Mouse (Mus musculus): ENCODE measurements around the gene Col28a1. TPM values are rescaled to one million over a fixed set of nuclear protein-coding genes. Genes with fewer than 3 reads are reported as not detected.

Col28a1 gene
- under 1 TPM; 0.20 to 0.70 TPM for total RNA-seq (2021)
- long read RNA-seq, experiment 1, result 0 reads
- long read RNA-seq, experiment 2, result 0 reads

GRCm38 (mm10) chr6:8192517-8192916 is at the start of gene Col28a1:
TSS of gene Col28a1 (minus strand) at chr6:8192617.
- Histone ChIP-seq H3K27ac (no peak within 1 kb of the TSS), H3K4me3 (no peak within 1 kb of the TSS)
- no peak for TF ChIP-seq CTCF (IDR thresholded peaks at IDR 0.05)
- no peak for DNase-seq
- intact Hi-C loops (cut with DNase I), result no loop called here

GRCm38 (mm10) chr6:8228596-8228995 is 36.2 kb upstream of the Col28a1 start:
- no peak for DNase-seq
- Histone ChIP-seq H3K4me3 (no peak overlapping the region), H3K27ac (no peak overlapping the region)
- intact Hi-C loops (cut with DNase I), result no loop called here
- no peak for TF ChIP-seq CTCF (IDR thresholded peaks at IDR 0.05)

GRCm38 (mm10) chr6:8227035-8227434 is 34.6 kb upstream of the Col28a1 start:
- intact Hi-C loops (cut with DNase I), result no loop called here
- Histone ChIP-seq H3K4me3 (no peak overlapping the region), H3K27ac (no peak overlapping the region)
- TF ChIP-seq CTCF (IDR thresholded peaks at IDR 0.05), result no peak
- no peak for DNase-seq

GRCm38 (mm10) chr6:8210661-8211060 is 18.2 kb upstream of the Col28a1 start:
- intact Hi-C loops (cut with DNase I), result no loop called here

GRCm38 (mm10) chr6:8209866-8210186 is 17.4 kb upstream of the Col28a1 start:
- intact Hi-C loops (cut with DNase I), result loop anchor here (5.0 to 10.0 kb wide), 2 partner anchors 47 to 365 kb away; partner anchors contain the start of genes C1galt1, Gm45062, Rpa3 and Umad1
- TF ChIP-seq CTCF (IDR thresholded peaks at IDR 0.05), result no peak
- no peak for DNase-seq
- peak overlapping the region; percentile 84 for H3K4me3 ChIP-seq
- H3K27ac ChIP-seq, result peak overlapping the region; percentile 99

More at GRCm38 (mm10) chr6:8210661-8211060, 18.2 kb upstream of the Col28a1 start:
- TF ChIP-seq CTCF (IDR thresholded peaks at IDR 0.05), result no peak
- Histone ChIP-seq H3K4me3 (no peak overlapping the region), H3K27ac (peak overlapping the region; percentile 99; the same call in 1 of the 2 replicates)
- DNase-seq, result no peak

GRCm38 (mm10) chr6:8209047-8209865 is 16.8 kb upstream of the Col28a1 start, which contains the start of gene Mios:
TSS of gene Mios (plus strand) at chr6:8209222.
- peak; percentile 51 for TF ChIP-seq CTCF (IDR thresholded peaks at IDR 0.05)
- intact Hi-C loops (cut with DNase I), result loop anchor here (5.0 to 10.0 kb wide), 2 partner anchors 48 to 364 kb away; partner anchors contain the start of genes C1galt1, Gm45062, Rpa3 and Umad1
- DNase-seq, result peak; percentile 96
- peak within 1 kb of the TSS; percentile 84 for H3K4me3 ChIP-seq
- peak within 1 kb of the TSS; percentile 99 for H3K27ac ChIP-seq

GRCm38 (mm10) chr6:8189917-8190316 is 2.5 kb downstream of the Col28a1 start:
- no peak overlapping the region for H3K27ac ChIP-seq
- DNase-seq, result no peak
- intact Hi-C loops (cut with DNase I), result loop anchor here (5.0 kb wide), 1 partner anchor 458 kb away; no protein-coding TSS in a partner anchor
- TF ChIP-seq CTCF (IDR thresholded peaks at IDR 0.05), result no peak
- H3K4me3 ChIP-seq, result no peak overlapping the region

GRCm38 (mm10) chr6:8188599-8189233 is 3.7 kb downstream of the Col28a1 start:
- DNase-seq, result no peak
- TF ChIP-seq CTCF (IDR thresholded peaks at IDR 0.05), result peak; percentile 59
- no peak overlapping the region for H3K27ac ChIP-seq
- intact Hi-C loops (cut with DNase I), result loop anchor here (5.0 kb wide), 1 partner anchor 456 kb away; no protein-coding TSS in a partner anchor
- H3K4me3 ChIP-seq, result no peak overlapping the region

- intact Hi-C loops (cut with DNase I), result no loop called here
- no peak for TF ChIP-seq CTCF (IDR thresholded peaks at IDR 0.05)
- no peak for DNase-seq
- Histone ChIP-seq H3K4me3 (peak overlapping the region; percentile 53), H3K27ac (no peak overlapping the region)
These were observed 13.9 kb downstream of the Col28a1 start for GRCm38 (mm10) chr6:8178397-8178941.

GRCm38 (mm10) chr6:8176116-8176515 is 16.3 kb downstream of the Col28a1 start:
- intact Hi-C loops (cut with DNase I), result no loop called here
- Histone ChIP-seq H3K4me3 (no peak overlapping the region), H3K27ac (no peak overlapping the region)
- no peak for TF ChIP-seq CTCF (IDR thresholded peaks at IDR 0.05)
- no peak for DNase-seq

GRCm38 (mm10) chr6:8175346-8175745 is 17.1 kb downstream of the Col28a1 start:
- no peak for DNase-seq
- Histone ChIP-seq H3K4me3 (no peak overlapping the region), H3K27ac (no peak overlapping the region)
- TF ChIP-seq CTCF (IDR thresholded peaks at IDR 0.05), result no peak
- intact Hi-C loops (cut with DNase I), result no loop called here

- H3K27ac ChIP-seq, result no peak overlapping the region
- intact Hi-C loops (cut with DNase I), result no loop called here
These were observed 18.4 kb downstream of the Col28a1 start for GRCm38 (mm10) chr6:8174062-8174461.

GRCm38 (mm10) chr6:8172101-8172500 is 20.3 kb downstream of the Col28a1 start:
- Histone ChIP-seq H3K27ac (no peak overlapping the region), H3K4me3 (no peak overlapping the region)
- intact Hi-C loops (cut with DNase I), result no loop called here
- no peak for TF ChIP-seq CTCF (IDR thresholded peaks at IDR 0.05)
- DNase-seq, result no peak

More at GRCm38 (mm10) chr6:8174062-8174461, 18.4 kb downstream of the Col28a1 start:
- no peak overlapping the region for H3K4me3 ChIP-seq
- DNase-seq, result no peak
- TF ChIP-seq CTCF (IDR thresholded peaks at IDR 0.05), result no peak
